Mouse (Mus musculus): ENCODE data around the gene Sgms1.
"Not testable (repeated sequence)": the region's sequence is repeated elsewhere in the genome, so short reads cannot be mapped to it uniquely, and the experiment has no call there.

Sgms1 gene

GRCm38 (mm10) chr19:32159168-32159567 is 230.3 kb downstream of the Sgms1 start:
- DNase-seq (ENCODE audit: low read depth in 1 of 2, low spot score in 2 of 2): no peak

DNA sequence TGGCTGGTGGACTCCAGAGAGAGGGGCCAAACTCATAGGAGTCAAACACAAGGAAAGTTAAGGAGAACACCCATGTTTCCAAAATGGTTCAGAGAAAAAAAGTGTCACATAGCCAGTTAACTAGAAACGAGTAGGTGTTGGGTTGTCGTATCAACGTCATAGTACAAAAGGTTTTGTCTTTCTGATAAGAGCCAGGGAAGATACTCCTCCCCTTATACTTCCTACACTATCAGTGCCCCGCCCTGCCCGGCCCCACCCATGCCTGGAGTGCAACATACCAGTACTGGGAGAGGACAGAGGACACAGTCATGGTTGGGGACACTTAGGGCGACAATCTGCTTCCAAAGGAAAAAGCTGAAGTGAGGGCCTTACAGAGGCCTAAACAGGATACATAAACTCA is 232.5 kb downstream of the Sgms1 start:
- DNase-seq (ENCODE audit: low read depth in 1 of 2, low spot score in 2 of 2): no peak

GRCm38 (mm10) chr19:32152529-32152928 is 237.0 kb downstream of the Sgms1 start:
- DNase-seq (ENCODE audit: low read depth in 1 of 2, low spot score in 2 of 2): no peak

- no peak for DNase-seq (ENCODE audit: low read depth in 1 of 2, low spot score in 2 of 2)
These were observed 240.8 kb downstream of the Sgms1 start for GRCm38 (mm10) chr19:32148710-32149109.

GRCm38 (mm10) chr19:32142383-32142782 is 247.1 kb downstream of the Sgms1 start:
- DNase-seq (ENCODE audit: low read depth in 1 of 2, low spot score in 2 of 2): no peak

DNA sequence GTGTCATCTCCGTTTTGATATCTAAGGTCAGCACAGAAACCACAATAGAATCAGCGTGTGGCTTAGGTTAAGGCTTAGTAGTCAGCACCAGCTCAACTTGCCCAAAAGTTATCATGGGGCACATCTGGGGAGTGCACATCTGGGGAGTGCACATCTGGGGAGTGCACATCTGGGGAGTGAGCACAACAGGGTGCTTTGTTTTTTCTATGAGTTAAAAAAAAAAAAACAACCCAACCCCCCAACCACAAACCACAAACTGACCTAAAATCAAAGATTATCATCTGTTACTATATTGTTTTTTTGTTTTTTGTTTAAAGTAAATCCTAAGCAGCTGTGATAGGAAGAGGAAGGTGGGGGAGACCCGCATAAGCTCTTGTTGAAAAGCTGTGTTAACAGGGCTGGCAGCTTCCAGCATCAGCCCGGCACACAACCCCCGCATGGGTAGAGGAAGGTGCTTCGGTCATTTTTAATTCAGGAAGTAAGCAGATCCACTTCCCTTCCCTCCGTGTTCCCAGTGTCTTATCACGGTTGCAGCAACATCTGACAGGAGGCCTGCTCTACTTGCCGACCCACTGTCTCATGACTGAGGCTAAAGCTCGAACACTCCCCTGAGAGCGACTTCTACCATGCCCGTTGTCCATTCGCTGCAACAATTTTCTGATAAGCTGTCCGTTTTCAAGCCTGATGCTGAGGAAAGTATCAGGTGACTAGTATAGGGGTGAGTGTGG is 251.0 kb downstream of the Sgms1 start:
- no peak for DNase-seq (ENCODE audit: low read depth in 1 of 2, low spot score in 2 of 2)

GRCm38 (mm10) chr19:32137904-32138303 is 251.6 kb downstream of the Sgms1 start:
- no peak for DNase-seq (ENCODE audit: low read depth in 1 of 2, low spot score in 2 of 2)

GRCm38 (mm10) chr19:32136888-32137625 is 252.5 kb downstream of the Sgms1 start:
- DNase-seq (ENCODE audit: low read depth in 1 of 2, low spot score in 2 of 2): no peak

GRCm38 (mm10) chr19:32131707-32132488 is 257.6 kb downstream of the Sgms1 start:
- not testable (repeated sequence) for DNase-seq (ENCODE audit: low read depth in 1 of 2, low spot score in 2 of 2)

GRCm38 (mm10) chr19:32129281-32129680 is 260.2 kb downstream of the Sgms1 start:
- no peak for DNase-seq (ENCODE audit: low read depth in 1 of 2, low spot score in 2 of 2)

DNA sequence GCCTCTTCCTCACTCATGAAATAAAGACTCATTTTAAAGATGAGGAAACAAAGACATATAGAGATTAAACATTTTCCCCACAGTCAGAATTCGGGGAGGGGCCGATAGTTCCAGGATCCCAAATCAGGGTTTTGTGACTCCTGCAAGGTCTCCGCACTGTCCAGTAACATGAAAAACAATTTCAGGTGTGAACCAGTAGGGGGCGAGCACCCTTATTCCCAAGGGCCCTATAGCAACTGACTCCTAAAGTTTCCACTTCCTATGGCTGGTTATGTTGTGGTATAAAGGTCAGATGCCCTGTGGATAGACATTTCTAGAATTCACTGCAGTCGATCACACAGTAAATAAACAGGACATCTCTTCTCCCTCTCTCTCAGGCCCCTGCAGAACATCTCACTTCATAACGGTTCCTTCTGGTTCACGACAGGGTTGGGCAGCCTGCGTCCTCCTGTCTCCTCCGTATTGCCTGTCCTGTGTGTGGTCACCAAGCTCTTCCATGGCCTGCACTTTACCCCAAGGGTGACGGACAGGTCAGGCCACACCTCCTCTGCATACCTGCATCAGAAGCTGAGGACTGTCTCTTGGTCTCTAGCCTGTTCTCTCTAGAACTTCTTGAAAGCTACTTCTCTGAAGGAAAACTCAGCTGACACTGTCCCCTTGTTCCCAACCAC is 262.2 kb downstream of the Sgms1 start:
- DNase-seq (ENCODE audit: low read depth in 1 of 2, low spot score in 2 of 2): no peak

GRCm38 (mm10) chr19:32124155-32124554 is 265.4 kb downstream of the Sgms1 start:
- DNase-seq (ENCODE audit: low read depth in 1 of 2, low spot score in 2 of 2): no peak

GRCm38 (mm10) chr19:32123196-32123595 is 266.3 kb downstream of the Sgms1 start:
- DNase-seq (ENCODE audit: low read depth in 1 of 2, low spot score in 2 of 2): no peak

GRCm38 (mm10) chr19:32120798-32121197 is 268.7 kb downstream of the Sgms1 start:
- DNase-seq (ENCODE audit: low read depth in 1 of 2, low spot score in 2 of 2): no peak

GRCm38 (mm10) chr19:32119666-32120065 is 269.8 kb downstream of the Sgms1 start:
- no peak for DNase-seq (ENCODE audit: low read depth in 1 of 2, low spot score in 2 of 2)

DNA sequence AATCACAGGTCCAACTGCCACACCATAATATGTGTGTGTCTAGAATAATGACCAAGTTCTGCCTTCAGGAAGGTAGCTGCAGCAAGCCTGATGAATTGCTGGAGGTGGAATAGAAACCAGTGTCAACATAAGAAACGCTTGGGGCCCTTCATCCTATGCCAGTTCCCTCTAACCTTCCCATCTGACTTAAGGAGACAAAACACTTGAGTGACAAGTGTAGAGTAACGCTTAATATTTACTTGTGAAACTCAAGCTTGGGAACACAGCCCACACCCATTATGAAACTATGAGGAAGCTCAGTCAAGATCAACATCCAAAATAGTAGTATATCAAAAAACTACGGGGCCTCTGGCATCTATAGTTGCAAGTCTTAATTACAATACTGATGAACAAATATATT is 271.0 kb downstream of the Sgms1 start:
- no peak for DNase-seq (ENCODE audit: low read depth in 1 of 2, low spot score in 2 of 2)

- no peak for DNase-seq (ENCODE audit: low read depth in 1 of 2, low spot score in 2 of 2)
These were observed 272.0 kb downstream of the Sgms1 start for GRCm38 (mm10) chr19:32117484-32118018.

- no peak for DNase-seq (ENCODE audit: low read depth in 1 of 2, low spot score in 2 of 2)
These were observed 277.4 kb downstream of the Sgms1 start for GRCm38 (mm10) chr19:32111866-32112790.

DNA sequence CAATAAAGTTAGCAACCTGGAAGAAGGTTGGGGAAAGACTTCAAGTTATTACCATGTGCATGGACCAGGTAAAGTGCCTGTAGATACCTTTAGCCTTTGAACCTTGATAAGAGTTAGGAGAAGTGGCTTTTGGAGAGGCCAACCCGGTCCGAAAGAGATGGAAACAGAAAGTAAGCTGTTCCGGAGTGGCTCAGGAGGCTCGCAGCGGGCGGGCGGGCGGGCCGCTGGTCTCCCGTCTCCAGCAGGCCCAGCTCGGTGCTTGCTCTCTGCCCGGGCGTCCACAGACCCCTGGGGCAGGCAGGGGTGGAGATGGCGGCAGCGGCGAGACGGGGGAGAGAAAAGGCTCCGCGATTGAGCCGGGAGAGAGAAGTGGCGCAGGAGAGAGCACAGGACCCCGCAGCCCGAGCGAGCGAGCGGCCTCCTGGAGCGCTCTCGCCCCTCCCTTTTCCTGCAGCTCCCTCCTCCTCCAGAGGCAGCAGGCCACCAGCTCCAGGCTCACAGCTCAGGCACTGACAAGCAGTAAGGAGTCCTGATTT is 281.7 kb downstream of the Sgms1 start, which contains the start of gene Asah2:
TSS of gene Asah2 (minus strand) at position 441 of the 536 bp plus-strand sequence.
- DNase-seq (ENCODE audit: low read depth in 1 of 2, low spot score in 2 of 2): peak in 1 of 2 experiments; percentile 47

Data from monocyte, adult 2 months (primary cell).